Mouse (Mus musculus): ENCODE measurements around the gene Atmin. TPM values are rescaled to one million over a fixed set of nuclear protein-coding genes. Genes with fewer than 3 reads are reported as not detected.
A peak's percentile ranks its signal among the peaks of the same experiment; 100 is the strongest.

Gene Atmin
- polyA plus RNA-seq (2012; ENCODE audit: insufficient read depth, low replicate concordance), result 0.95 and 2.5 TPM in 2 replicates

GRCm38 (mm10) chr8:116943161-116943554 is at the start of gene Atmin:
Gene Atmin, plus strand, starts transcription at chr8:116943393.
- no peaks in the 10 kb centered on the region for H3K9me3 ChIP-seq
- TF ChIP-seq FLI1 (IDR thresholded peaks at IDR 0.05; ENCODE audit: low read length), result no peak; the same call in 1 of the 2 replicates
- no peak for TF ChIP-seq GATA1 (IDR thresholded peaks at IDR 0.05; ENCODE audit: borderline replicate concordance, low read length)
- no peaks in the 10 kb centered on the region for H3K27me3 ChIP-seq (replicated peaks)
- peaks cover 22% of the 10 kb centered on the region for H3K36me3 ChIP-seq (replicated peaks; ENCODE audit: low read length)
- peak within 1 kb of the TSS; percentile 99 for H3K4me3 ChIP-seq (replicated peaks)
- peaks cover 70% of the 10 kb centered on the region for H3K4me1 ChIP-seq

GRCm38 (mm10) chr8:116893938-116894337 is 49.3 kb upstream of the Atmin start:
- no peaks in the 10 kb centered on the region for H3K9me3 ChIP-seq
- H3K27me3 ChIP-seq (replicated peaks), result no peaks in the 10 kb centered on the region
- H3K4me1 ChIP-seq, result peaks cover 30% of the 10 kb centered on the region
- TF ChIP-seq FLI1 (IDR thresholded peaks at IDR 0.05; ENCODE audit: low read length) (no peak), GATA1 (IDR thresholded peaks at IDR 0.05; ENCODE audit: borderline replicate concordance, low read length) (no peak)
- H3K36me3 ChIP-seq (replicated peaks; ENCODE audit: low read length), result peaks cover 38% of the 10 kb centered on the region
- H3K4me3 ChIP-seq (replicated peaks), result no peak overlapping the region

DNA sequence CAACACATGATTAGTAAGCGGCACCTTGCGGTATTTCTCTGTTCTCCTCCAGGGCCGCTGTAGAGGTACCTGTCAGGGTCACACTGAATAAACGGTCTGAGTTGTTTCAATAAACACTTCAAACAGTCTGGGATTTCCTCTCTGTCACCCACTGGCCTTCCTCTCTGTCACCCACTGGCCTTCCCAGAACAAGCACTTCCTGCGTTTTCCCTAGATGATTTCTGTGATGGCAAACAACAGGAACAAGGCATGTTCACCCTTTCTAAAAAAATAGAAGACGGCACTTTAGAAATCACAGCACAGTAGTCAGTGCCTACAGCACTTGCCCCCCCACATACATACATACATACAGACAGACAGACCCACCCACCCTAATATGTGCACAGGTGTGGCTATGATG is 47.7 kb upstream of the Atmin start:
- TF ChIP-seq GATA1 (IDR thresholded peaks at IDR 0.05; ENCODE audit: borderline replicate concordance, low read length) (no peak), FLI1 (IDR thresholded peaks at IDR 0.05; ENCODE audit: low read length) (no peak)
- no peak overlapping the region for H3K4me3 ChIP-seq (replicated peaks)
- H3K27me3 ChIP-seq (replicated peaks), result no peaks in the 10 kb centered on the region
- no peaks in the 10 kb centered on the region for H3K9me3 ChIP-seq
- H3K4me1 ChIP-seq, result peaks cover 30% of the 10 kb centered on the region
- H3K36me3 ChIP-seq (replicated peaks; ENCODE audit: low read length), result peaks cover 25% of the 10 kb centered on the region

- no peaks in the 10 kb centered on the region for H3K9me3 ChIP-seq
- TF ChIP-seq FLI1 (IDR thresholded peaks at IDR 0.05; ENCODE audit: low read length), result no peak
- no peak for TF ChIP-seq GATA1 (IDR thresholded peaks at IDR 0.05; ENCODE audit: borderline replicate concordance, low read length)
- peak overlapping the region; percentile 86 for H3K4me3 ChIP-seq (replicated peaks)
- peaks cover 18% of the 10 kb centered on the region for H3K36me3 ChIP-seq (replicated peaks; ENCODE audit: low read length)
- no peaks in the 10 kb centered on the region for H3K27me3 ChIP-seq (replicated peaks)
- H3K4me1 ChIP-seq, result peaks cover 31% of the 10 kb centered on the region
These were observed 38.5 kb upstream of the Atmin start for GRCm38 (mm10) chr8:116904736-116905135.

- H3K4me3 ChIP-seq (replicated peaks), result peak overlapping the region; percentile 86
- no peak for TF ChIP-seq GATA1 (IDR thresholded peaks at IDR 0.05; ENCODE audit: borderline replicate concordance, low read length)
- TF ChIP-seq FLI1 (IDR thresholded peaks at IDR 0.05; ENCODE audit: low read length), result no peak
- no peaks in the 10 kb centered on the region for H3K27me3 ChIP-seq (replicated peaks)
- peaks cover 23% of the 10 kb centered on the region for H3K36me3 ChIP-seq (replicated peaks; ENCODE audit: low read length)
- no peaks in the 10 kb centered on the region for H3K9me3 ChIP-seq
- H3K4me1 ChIP-seq, result peaks cover 31% of the 10 kb centered on the region
These were observed 37.9 kb upstream of the Atmin start for GRCm38 (mm10) chr8:116905252-116905651.

- Histone ChIP-seq H3K27me3 (replicated peaks) (no peaks in the 10 kb centered on the region), H3K9me3 (no peaks in the 10 kb centered on the region), H3K36me3 (replicated peaks; ENCODE audit: low read length) (peaks cover 29% of the 10 kb centered on the region), H3K4me1 (peaks cover 31% of the 10 kb centered on the region), H3K4me3 (replicated peaks) (peak overlapping the region; percentile 23)
- TF ChIP-seq FLI1 (IDR thresholded peaks at IDR 0.05; ENCODE audit: low read length) (no peak), GATA1 (IDR thresholded peaks at IDR 0.05; ENCODE audit: borderline replicate concordance, low read length) (no peak)
These were observed 37.4 kb upstream of the Atmin start for GRCm38 (mm10) chr8:116905836-116906235.

GRCm38 (mm10) chr8:116921005-116921336 is 22.2 kb upstream of the Atmin start:
- TF ChIP-seq GATA1 (IDR thresholded peaks at IDR 0.05; ENCODE audit: borderline replicate concordance, low read length), result no peak
- no peak for TF ChIP-seq FLI1 (IDR thresholded peaks at IDR 0.05; ENCODE audit: low read length)
- peaks cover 33% of the 10 kb centered on the region for H3K36me3 ChIP-seq (replicated peaks; ENCODE audit: low read length)
- H3K27me3 ChIP-seq (replicated peaks), result no peaks in the 10 kb centered on the region
- no peaks in the 10 kb centered on the region for H3K9me3 ChIP-seq
- H3K4me3 ChIP-seq (replicated peaks), result peak overlapping the region; percentile 99
- H3K4me1 ChIP-seq, result peaks cover 42% of the 10 kb centered on the region

DNA sequence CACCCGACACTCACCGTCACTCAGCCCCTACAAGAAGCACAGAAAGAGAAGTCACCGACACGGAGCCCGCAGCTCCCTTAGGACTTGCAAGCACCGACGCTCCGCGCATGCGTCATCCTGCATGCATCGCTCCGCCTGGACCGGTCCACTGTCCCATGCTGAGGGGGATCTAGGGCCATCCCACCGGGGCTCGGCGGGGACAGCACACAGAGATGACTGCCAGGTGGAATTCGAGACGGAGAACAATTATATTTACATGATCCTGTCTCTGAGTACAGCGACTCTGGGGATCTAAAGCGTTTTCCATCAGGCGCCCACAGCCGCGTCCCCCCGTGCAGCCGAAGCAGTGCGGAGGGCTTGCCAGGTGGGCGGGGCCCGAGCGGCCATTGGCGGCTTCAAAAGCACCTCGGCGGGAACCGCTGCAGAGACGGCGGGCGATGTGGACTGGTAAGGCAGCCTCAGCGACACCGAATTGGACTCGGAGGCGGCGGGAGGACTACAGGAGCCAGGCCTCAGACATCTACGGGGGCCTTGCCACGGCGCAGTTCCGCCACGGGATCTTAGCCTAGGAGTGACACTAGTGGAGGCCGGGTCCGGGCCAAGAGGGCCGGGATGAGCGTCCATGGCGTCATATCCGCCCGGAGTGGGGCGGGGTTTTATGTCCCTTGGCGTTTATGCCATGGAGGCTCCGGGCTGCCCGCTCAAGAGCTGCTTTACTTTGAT is 21.7 kb upstream of the Atmin start, which contains the start of the genes Cmc2 and Cenpn:
TSS of gene Cmc2 (minus strand) at position 119 of the 723 bp plus-strand sequence.
TSS of gene Cenpn (plus strand) at position 394 of the 723 bp plus-strand sequence.
- H3K9me3 ChIP-seq, result no peaks in the 10 kb centered on the region
- peak within 1 kb of the TSS; percentile 99 for H3K4me3 ChIP-seq (replicated peaks)
- peaks cover 42% of the 10 kb centered on the region for H3K4me1 ChIP-seq
- no peaks in the 10 kb centered on the region for H3K27me3 ChIP-seq (replicated peaks)
- TF ChIP-seq FLI1 (IDR thresholded peaks at IDR 0.05; ENCODE audit: low read length), result no peak; the same call in 1 of the 2 replicates
- no peak for TF ChIP-seq GATA1 (IDR thresholded peaks at IDR 0.05; ENCODE audit: borderline replicate concordance, low read length)
- peaks cover 33% of the 10 kb centered on the region for H3K36me3 ChIP-seq (replicated peaks; ENCODE audit: low read length)

GRCm38 (mm10) chr8:116922060-116922757 is 21.0 kb upstream of the Atmin start:
- TF ChIP-seq GATA1 (IDR thresholded peaks at IDR 0.05; ENCODE audit: borderline replicate concordance, low read length), result no peak
- Histone ChIP-seq H3K36me3 (replicated peaks; ENCODE audit: low read length) (peaks cover 34% of the 10 kb centered on the region), H3K4me1 (peaks cover 46% of the 10 kb centered on the region), H3K27me3 (replicated peaks) (no peaks in the 10 kb centered on the region), H3K9me3 (no peaks in the 10 kb centered on the region), H3K4me3 (replicated peaks) (peak overlapping the region; percentile 99)

- TF ChIP-seq GATA1 (IDR thresholded peaks at IDR 0.05; ENCODE audit: borderline replicate concordance, low read length) (no peak), FLI1 (IDR thresholded peaks at IDR 0.05; ENCODE audit: low read length) (no peak)
- no peak overlapping the region for H3K4me3 ChIP-seq (replicated peaks)
- no peaks in the 10 kb centered on the region for H3K27me3 ChIP-seq (replicated peaks)
- H3K9me3 ChIP-seq, result no peaks in the 10 kb centered on the region
- H3K4me1 ChIP-seq, result peaks cover 59% of the 10 kb centered on the region
- peaks cover 44% of the 10 kb centered on the region for H3K36me3 ChIP-seq (replicated peaks; ENCODE audit: low read length)
These were observed 19.7 kb upstream of the Atmin start for GRCm38 (mm10) chr8:116923526-116923925.

Data from megakaryocyte, embryonic 14.5 days (primary cell).